12 mouse cellular contexts compared by ENCODE assay signal in the genomic region with DNA sequence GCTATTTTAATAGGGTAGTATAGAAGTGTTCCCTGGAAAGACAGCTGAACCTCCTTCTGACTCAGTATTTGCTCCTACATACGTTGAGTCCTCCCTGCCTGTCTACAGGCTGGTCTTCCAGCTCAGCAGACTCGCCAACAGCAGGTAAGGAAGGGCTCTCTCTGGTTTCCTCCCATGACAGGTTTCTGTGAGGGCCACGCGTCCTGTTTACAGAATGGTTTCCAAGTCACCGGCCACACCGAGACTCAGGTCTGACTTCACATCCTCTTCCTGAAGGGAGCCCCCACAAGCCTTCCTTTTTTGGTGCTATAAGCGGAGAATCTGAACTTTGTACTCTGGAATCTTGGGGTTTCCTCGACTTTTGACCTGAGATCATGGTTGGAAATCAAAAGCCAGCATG. TPM values are rescaled to one million over a fixed set of nuclear protein-coding genes. Genes with fewer than 3 reads are reported as not detected.
A peak's percentile ranks its signal among the peaks of the same experiment; 100 is the strongest.
DNase-seq lines count a peak whose midpoint lies in the region; ATAC-seq and TF ChIP-seq lines count a peak whose summit lies in the region.
"Had no signal": no experiment of that assay in that cellular context is flagged by ENCODE, and none has a peak within 500 bp of the region (broad histone marks: within the 10 kb centered on the region; RNA-seq: fewer than 3 reads in every experiment).

No protein-coding gene starts in this region.

- H3K4me2 ChIP-seq in liver, embryonic 16.5 days (ENCODE audit: low read depth, low read length) = 0 out of 2 replicates have a peak overlapping the region, but pooled peaks have one; percentile 0
- H3K4me2 ChIP-seq in hindbrain, embryonic 14.5 days (replicated peaks) = no peak overlapping the region
- H3K4me2 ChIP-seq: midbrain, embryonic 13.5 days had no signal

- peaks cover 3% of the 10 kb centered on the region; the same call in 1 of the 2 replicates for H3K4me1 ChIP-seq in liver, embryonic 16.5 days (ENCODE audit: control insufficient read depth, low read depth, low read length)
- peaks cover 62% of the 10 kb centered on the region for H3K4me1 ChIP-seq in thymus, adult 2 months (replicated peaks; ENCODE audit: control insufficient read depth, insufficient read depth, low read length)
- 0 out of 2 replicates have a peak, but pooled peaks cover 8% of the 10 kb centered on the region for H3K4me1 ChIP-seq in hindbrain, embryonic 14.5 days (replicated peaks; ENCODE audit: control insufficient read depth, insufficient read depth, low read length)

- no peak overlapping the region for H3K9ac ChIP-seq in liver, embryonic 16.5 days (ENCODE audit: low read depth, low read length)
- H3K9ac ChIP-seq in hindbrain, embryonic 14.5 days = no peak overlapping the region
- H3K9ac ChIP-seq: midbrain, embryonic 13.5 days had no signal

- WGBS in liver, embryonic 16.5 days (ENCODE audit: insufficient replicate concordance) = 30% methylated on average over 8 of the region's 8 CpGs
- WGBS in thymus, adult 2 months = 9% methylated on average over 8 of the region's 8 CpGs
- 88% methylated on average over 8 of the region's 8 CpGs for WGBS in hindbrain, embryonic 14.5 days

- no peaks in the 10 kb centered on the region for H3K9me3 ChIP-seq in liver, embryonic 16.5 days (replicated peaks; ENCODE audit: control insufficient read depth, low read length)
- no peaks in the 10 kb centered on the region for H3K9me3 ChIP-seq in hindbrain, embryonic 14.5 days (ENCODE audit: control insufficient read depth, low read length)
- H3K9me3 ChIP-seq: hindbrain, embryonic 10.5 days; midbrain, embryonic 13.5 days had no signal

- no peaks in the 10 kb centered on the region for H3K36me3 ChIP-seq in liver, embryonic 16.5 days (ENCODE audit: control insufficient read depth, insufficient read depth)
- no peaks in the 10 kb centered on the region for H3K36me3 ChIP-seq in thymus, adult 2 months (ENCODE audit: control insufficient read depth, insufficient read depth, low read length)
- no peaks in the 10 kb centered on the region for H3K36me3 ChIP-seq in hindbrain, embryonic 14.5 days (replicated peaks; ENCODE audit: control insufficient read depth, insufficient read depth)
- H3K36me3 ChIP-seq: midbrain, embryonic 13.5 days had no signal

- DNase-seq in liver = no peak
- peak; percentile 50 to 59 for DNase-seq in CD8-positive naive resting alpha-beta T cell, adult 2 months (ENCODE audit: low read depth in 2 of 2, low spot score in 2 of 2)
- peak; percentile 59 for DNase-seq in thymus, adult 2 months
- DNase-seq in adrenal gland, adult 2 months = no peak
- DNase-seq in hindbrain, embryonic 14.5 days (ENCODE audit: low spot score) = no peak
- DNase-seq: adrenal gland, postnatal 14 days; cerebellum, adult 9-11 months; kidney, postnatal 4 days had no signal

- H3K4me3 ChIP-seq in liver, embryonic 16.5 days (ENCODE audit: low read depth, low read length) = no peak overlapping the region
- H3K4me3 ChIP-seq in thymus, adult 2 months (ENCODE audit: control insufficient read depth, insufficient read depth, low read length) = no peak overlapping the region
- no peak overlapping the region for H3K4me3 ChIP-seq in hindbrain, embryonic 14.5 days (replicated peaks; ENCODE audit: low read length)
- H3K4me3 ChIP-seq: hindbrain, embryonic 10.5 days; midbrain, embryonic 13.5 days had no signal

- H3K27ac ChIP-seq in liver, embryonic 16.5 days (ENCODE audit: low read length) = no peak overlapping the region; the same call in 1 of the 2 replicates
- peak overlapping the region; percentile 76 for H3K27ac ChIP-seq in thymus, adult 2 months (ENCODE audit: control insufficient read depth, insufficient read depth, low read length)
- no peak overlapping the region; the same call in 1 of the 2 replicates for H3K27ac ChIP-seq in hindbrain, embryonic 14.5 days
- H3K27ac ChIP-seq: midbrain, embryonic 13.5 days had no signal

- no peak for TF ChIP-seq POLR2A in thymus, adult 2 months (IDR thresholded peaks at IDR 0.05; ENCODE audit: control insufficient read depth, extremely low read depth, insufficient read depth, low read length, poor library complexity)

- H3K27me3 ChIP-seq in liver, embryonic 16.5 days (ENCODE audit: control insufficient read depth, insufficient read depth, low read depth, low read length) = peaks cover 6% of the 10 kb centered on the region
- H3K27me3 ChIP-seq in thymus, adult 2 months (ENCODE audit: control insufficient read depth, insufficient read depth, low read length) = no peaks in the 10 kb centered on the region
- no peaks in the 10 kb centered on the region for H3K27me3 ChIP-seq in hindbrain, embryonic 14.5 days (ENCODE audit: control insufficient read depth, insufficient read depth, low read length)
- H3K27me3 ChIP-seq: midbrain, embryonic 13.5 days had no signal

- ATAC-seq in liver, embryonic 16.5 days (ENCODE audit: low read depth) = no peak
- ATAC-seq in inflammation-experienced regulatory T-cells, adult 6 months = peak; percentile 47
- no peak for ATAC-seq in hindbrain, embryonic 14.5 days (ENCODE audit: low FRiP score)
- ATAC-seq: midbrain, embryonic 13.5 days had no signal

- no peak for TF ChIP-seq CTCF in thymus, adult 2 months (IDR thresholded peaks at IDR 0.05; ENCODE audit: borderline replicate concordance, control insufficient read depth, extremely low read depth, insufficient read depth, low read length, poor library complexity)

RNA-seq across cellular contexts. Expression of a gene that starts 7.4 kb away (rescaled TPM):
- polyA plus RNA-seq in liver, embryonic 16.5 days (2015; fragmentation: Nextera tagmentation; extraction: Ambion mirVana) = 2.5 and 3.7 TPM in 2 replicates
- 10 to 100 TPM; 78.8 to 88.1 (median 87.3) TPM for polyA plus RNA-seq in inflammation-experienced regulatory T-cells, adult 6 months (2017; shearing (Covaris generic))
- polyA plus RNA-seq in thymus, adult 2 months (2012; rRNA removed) = 110 and 111 TPM in 2 replicates
- 10 to 100 TPM; 10.4 to 11.7 TPM for total RNA-seq in adrenal gland, adult 2 months (2021)
- 10.5 and 12.3 TPM in 2 replicates for polyA plus RNA-seq in adrenal gland, adult 2 months (2012; rRNA removed)
- polyA plus RNA-seq in hindbrain, embryonic 14.5 days (2014; fragmentation: Nextera tagmentation; extraction: Ambion mirVana) = 28.2 and 29.0 TPM in 2 replicates

Comparison
In these comparisons a context has a peak if more than half of its experiments do, and no peak if none do; other contexts are left out.
1. DNase-seq: peak in CD8-positive naive resting alpha-beta T cell, adult 2 months (2 of 2) and thymus, adult 2 months (single experiment); none in liver (single experiment), adrenal gland, adult 2 months (single experiment) and hindbrain, embryonic 14.5 days (single experiment).